Mouse (Mus musculus) layer of hippocampus, adult 18-20 months (tissue): ENCODE data around the gene Zscan2. TPM values are rescaled to one million over a fixed set of nuclear protein-coding genes. Genes with fewer than 3 reads are reported as not detected.

ENCODE experiments used
- DNase-seq, 2 experiments: peaks; one replicate each; pipeline ENCODE4 v3.0.0; 2022; ENCODE audit warnings: low spot score in 2 of 2
- total RNA-seq, 2 experiments: library from RNA; stranded (reverse); gene quantifications; 2 replicates each; pipeline ENCODE4 v1.2.3; 2021

The Zscan2 gene
- total RNA-seq, 2 experiments from 2014 or later: 14.7 to 16.3 TPM

DNA sequence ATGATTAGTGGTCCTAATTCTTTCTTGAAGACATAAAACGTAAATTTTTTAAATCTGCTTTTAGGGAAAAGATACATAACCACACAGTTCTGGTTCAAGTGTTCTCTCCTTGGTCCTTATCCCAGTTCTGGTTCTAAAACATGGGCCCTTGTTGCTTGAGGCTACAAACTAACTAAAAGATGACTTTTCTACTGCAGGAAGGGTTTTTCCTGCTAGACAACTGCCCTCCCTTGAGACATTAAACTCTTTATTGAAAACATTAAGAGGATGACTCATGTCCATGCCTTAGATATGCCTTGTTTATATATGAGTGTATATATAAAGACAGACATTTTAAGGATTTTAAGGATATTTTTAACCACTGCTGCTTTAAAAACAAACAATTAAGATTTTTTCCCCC is 17.5 kb upstream of the Zscan2 start:
- DNase-seq: no peak

DNA sequence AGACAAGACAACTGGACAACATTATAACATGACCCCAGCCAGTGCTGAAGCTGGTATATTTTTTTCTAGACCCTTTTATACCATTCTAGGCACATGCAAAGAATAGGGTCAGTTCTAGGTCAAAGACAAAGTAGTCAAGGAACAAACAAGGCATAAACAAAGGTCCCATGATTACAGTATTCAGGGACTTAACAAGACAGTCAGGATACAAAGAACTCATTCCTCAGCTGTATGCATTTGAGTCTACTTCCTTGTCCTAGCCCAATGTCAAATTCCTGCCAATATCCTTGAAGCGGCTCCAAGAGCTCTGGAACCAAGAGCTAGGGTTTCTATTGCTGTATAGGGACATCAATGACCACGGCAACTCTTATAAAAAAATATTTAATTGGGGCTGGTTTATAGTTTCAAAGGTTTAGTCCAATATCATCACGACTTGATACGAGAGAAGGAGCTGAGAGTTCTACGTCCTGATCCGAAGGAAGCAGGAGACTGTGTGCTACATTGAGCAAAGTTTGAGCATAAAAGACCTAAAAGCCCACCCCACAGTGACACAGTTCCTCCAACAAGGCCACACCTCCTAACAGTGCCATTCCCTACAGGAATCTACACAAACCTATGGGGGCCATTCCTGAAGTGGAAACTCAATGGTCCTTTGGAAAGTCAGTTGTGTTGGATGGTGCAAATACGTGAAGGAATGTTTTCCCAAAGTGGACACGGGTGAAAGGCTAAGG is 16.6 kb upstream of the Zscan2 start:
- no peak for DNase-seq

DNA sequence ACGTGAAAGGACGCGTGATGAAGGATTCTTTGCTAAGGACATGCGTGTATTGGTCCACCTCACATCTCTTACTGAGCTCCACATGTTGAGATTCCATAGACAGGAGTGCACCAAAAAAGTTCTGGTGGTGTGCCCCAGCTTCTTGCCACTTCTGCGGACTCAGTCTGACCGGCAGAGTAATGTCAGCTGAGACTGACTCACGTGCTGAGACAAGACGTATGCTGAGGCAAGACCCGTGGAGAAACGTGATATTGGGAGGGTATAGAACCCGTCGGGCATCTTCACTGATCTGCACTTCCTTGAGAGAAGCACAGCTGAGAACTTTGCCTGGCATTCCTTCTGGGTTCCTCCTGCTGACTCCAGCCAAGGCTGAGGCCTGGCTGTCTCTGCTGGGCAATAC is 16.0 kb upstream of the Zscan2 start:
- no peak for DNase-seq

DNA sequence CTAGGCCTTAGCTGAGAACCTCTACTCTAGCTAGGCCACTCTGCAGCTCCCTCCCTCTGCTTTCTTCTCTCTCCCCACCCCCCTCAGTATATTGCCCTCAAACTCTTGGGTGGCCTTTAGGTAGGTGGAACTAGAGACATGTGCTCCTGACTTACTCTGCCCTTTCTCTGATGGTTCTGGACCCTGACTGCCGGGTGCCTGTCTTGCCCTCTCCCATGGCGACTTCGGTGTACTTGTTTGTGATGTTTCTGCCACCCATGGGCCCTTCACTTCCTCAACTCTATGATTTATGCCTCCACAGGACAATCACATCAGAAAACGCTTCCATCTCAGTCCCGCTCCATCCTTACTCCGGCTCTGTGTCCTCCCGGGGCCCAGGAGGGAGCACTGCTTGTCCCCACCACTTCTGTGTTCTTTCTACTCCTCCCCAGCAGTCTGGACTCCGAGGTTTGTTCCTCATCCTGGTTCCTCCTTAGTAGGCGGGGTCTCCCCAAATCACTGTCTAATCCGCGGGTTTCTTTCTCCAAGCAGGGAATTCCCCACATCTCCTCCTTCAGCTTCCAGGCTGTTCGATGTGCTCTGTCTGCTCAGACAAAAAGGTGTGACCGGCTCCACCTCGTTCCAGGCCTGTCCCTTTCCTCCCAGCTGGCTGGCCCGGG is 15.0 kb upstream of the Zscan2 start:
- no peak for DNase-seq

DNA sequence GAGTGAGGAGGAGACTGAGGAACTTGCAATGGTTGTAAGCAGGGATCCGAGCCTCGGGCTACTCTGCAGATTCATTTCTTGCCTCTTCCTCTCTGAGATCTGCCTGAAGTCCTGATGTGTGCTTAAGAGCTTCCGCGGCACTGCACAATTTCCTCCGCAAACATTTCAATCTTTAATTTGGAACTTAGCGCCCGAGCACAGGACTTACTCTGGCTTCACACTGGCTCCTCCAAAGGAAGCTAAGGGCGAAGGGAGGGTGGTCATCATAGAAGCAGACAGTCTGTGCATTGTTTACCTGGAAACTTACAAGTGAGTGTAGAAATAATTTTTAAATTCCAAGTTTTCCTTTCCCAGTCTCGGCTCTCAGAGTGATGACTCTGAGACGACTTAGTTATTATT is 14.4 kb upstream of the Zscan2 start:
- no peak for DNase-seq

DNA sequence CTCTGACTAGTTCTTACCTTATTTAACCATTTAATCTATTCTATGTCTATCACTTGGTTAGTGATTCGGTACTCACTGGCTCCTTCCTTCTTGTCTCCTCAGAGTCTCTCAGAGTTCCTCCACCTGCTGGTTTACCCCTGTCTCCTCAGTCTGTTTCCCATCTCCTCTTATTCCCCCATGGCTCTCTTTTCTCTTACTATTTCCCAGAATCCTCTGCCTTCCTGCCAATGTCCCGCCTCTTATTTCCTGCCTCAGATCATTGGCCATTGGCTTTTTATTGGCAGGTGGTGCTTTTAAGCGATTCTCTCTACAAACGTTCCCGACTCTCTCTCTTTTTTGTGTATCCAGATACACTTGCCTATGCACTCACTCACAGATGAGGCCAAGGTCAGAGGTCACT is 14.0 kb upstream of the Zscan2 start:
- no peak for DNase-seq

DNA sequence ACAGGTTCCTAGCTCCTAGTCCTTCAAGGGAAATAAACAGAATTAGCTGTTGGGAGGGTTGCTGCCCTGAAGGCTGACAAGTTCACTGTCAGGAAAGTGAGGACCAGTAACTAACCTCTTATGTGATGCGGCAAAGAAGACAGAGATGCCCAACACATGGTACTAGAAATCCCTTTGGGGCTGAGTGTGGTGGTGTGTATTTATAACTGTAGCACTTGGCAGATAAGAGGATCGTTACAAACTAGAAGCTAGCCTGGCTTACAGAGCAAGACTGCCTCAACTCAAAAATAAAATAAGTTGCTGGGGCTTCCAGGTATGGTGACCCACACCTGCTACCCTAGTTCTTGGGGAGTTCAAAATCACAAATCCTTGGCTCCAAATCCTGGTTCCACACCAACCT is 11.5 kb upstream of the Zscan2 start:
- no peak for DNase-seq

DNA sequence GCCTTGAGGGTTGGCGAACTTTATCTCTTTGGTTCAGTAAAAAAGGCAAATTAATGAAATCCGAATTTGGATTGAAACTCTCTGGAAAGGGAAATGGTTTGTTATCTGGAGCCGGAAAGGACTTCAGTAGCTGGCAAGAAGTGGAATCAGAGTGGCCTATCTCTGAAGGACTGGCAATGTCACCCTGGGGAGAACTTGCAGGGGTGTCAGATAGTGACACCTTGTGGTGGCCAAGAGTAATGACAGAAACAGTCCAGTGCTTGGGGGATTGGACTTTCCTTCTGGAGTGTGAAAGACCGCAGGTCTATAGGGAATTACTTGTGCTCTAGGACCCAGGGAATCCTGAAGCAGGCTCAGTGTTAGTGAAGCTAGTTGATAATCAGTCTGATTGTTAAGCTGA is 11.0 kb upstream of the Zscan2 start:
- DNase-seq: peak; percentile 41 to 59

DNA sequence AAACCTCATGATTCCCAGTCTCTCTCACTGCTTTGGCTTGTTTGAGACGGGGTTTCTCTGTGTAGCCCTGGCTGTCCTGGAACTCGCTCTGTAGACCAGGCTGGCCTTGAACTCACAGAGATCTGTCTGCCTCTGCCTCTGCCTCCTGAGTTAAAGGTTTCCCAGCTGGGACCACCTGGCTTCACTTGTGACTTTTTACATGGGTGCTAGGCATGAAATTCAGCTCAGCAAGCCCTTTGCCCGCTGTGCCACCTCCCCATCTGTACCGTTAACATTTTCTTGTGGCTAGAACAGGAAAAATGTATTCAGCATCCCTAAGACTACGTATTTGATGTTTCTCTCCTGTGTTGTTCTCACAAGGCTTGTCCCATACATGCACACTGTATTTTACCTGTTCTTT is 10.2 kb upstream of the Zscan2 start:
- no peak for DNase-seq

DNA sequence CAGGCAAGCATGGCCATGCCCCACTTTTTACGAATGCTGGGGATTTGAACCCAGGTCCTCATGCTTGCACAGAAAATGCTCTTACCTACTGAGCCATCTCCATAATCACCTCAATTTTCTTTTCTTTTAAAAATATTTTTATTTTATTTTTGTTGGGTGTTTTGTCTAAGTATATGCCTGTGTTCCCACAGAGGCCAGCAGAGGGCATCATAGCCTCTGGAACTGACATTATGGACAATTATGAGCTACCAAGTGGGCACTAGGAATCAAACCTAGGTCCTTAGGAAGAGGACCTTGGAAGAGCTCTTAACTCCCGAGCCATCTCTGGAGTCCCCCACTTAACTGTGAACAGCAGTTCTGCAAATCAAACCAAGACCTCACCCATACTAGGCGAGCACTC is 7.5 kb upstream of the Zscan2 start:
- DNase-seq: no peak

DNA sequence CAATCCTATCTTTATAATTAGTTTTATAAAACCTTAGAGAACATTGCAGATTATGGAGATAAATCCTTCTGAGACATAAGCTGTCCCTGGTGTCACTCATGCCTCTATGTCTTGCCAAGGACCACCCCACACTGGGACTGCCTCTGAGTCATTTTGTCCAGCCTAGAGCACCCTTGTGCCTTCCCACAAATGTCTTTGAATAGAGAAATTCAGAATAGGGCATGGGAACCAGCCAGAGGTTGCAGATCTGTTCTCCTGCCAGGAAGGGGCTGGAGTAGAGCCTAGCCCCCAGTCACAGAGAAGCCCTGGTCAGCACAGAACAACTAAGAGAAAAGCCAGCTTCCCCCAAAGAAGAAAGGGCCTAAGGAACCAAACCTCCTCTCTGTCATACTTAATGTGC is 5.4 kb upstream of the Zscan2 start:
- DNase-seq: peak in 1 of 2 experiments; percentile 39

DNA sequence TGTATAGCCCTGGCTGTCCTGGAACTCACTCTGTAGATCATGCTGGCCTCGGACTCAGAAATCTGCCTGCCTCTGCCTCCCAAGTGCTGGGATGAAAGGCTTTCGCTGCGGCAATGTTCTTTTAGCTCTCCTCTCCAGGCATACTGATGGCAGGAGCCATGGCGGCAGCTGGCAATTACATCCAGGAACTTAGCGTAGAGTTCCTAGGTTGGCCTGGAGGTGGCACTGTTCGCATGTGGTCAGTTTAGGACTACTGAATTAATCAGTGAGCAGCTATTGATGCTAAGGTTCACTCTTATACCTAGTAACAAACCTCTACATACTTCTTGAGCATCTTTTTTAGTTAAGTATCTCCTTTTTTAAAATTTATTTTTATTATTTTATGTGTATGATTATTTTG is 3.5 kb upstream of the Zscan2 start:
- peak; percentile 63 to 88 for DNase-seq

DNA sequence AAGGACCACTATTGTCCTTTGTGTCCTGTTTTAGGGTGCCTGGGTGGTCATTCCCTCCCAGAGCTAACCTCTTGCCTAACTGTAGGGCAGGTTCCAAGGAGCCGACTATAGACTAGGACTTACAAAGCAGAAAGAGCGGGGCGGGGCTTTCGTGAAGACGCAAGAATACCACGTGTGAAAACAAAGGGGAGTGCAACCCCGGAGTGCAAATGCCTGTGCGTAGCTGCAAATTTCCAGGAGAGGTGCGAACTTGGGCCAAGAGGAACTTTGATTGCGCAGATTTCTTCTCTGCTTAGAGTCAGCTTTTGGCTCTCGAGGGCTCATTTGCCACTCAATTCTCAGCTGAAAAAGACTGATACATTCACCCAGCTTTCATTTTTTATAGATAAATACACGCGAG is 493 bp upstream of the Zscan2 start:
- peak in 1 of 2 experiments; percentile 62 for DNase-seq

DNA sequence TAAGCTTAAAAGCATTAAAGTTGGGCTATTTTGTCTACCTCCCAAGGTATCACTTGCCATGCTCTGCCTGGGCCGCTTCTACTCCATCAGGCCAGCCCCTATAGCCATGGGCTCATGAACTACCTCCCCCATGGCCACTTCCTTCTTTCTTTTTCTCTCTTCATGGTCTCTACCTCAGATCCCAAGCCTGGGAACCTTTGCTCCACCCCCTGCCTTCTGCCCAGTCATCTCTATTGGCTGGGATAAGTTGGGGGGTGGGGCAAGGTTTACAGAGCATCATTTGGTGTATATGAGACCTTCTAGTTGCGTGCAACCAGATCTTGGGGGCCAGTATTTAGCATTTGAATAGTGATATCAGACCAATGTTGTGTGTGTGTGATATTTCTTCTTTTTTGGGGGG is 1.8 kb downstream of the Zscan2 start:
- no peak for DNase-seq

DNA sequence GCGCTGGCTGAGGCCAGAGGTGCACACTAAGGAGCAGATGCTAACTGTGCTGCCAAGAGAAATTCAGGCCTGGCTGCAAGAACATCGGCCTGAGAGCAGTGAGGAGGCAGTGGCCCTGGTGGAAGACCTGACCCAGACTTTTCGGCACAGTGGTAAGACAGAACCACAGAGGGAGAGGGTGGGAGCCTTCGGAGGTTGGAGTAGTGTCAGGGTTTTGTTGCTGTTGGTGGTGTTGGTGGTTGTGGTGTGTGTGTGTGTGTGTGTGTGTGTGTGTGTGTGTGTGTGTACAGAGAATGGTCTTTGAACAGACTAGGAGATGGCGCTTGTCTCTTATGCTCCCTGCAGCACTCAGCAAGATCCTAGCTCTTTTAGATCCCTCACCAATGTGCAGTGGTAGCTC is 2.8 kb downstream of the Zscan2 start:
- no peak for DNase-seq

DNA sequence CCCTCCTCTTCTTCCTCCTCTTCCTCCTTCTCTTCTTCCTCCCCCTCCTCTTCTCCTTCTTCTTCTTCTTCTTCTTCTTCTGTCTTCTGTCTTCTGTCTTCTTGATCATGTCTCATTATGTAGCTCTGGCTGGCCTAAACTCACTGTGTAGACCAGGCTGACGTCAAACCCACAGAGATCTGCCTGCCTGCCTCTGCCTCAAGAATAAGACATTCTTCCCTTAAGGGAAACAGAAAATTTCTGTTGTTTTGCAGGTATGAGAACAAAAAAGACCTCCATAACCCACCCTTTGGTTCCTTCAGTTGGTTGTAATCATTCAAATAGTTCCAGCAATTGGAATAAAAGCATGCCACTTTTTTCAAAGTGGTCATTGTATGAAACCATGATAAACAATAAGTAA is 3.4 kb downstream of the Zscan2 start:
- no peak for DNase-seq

DNA sequence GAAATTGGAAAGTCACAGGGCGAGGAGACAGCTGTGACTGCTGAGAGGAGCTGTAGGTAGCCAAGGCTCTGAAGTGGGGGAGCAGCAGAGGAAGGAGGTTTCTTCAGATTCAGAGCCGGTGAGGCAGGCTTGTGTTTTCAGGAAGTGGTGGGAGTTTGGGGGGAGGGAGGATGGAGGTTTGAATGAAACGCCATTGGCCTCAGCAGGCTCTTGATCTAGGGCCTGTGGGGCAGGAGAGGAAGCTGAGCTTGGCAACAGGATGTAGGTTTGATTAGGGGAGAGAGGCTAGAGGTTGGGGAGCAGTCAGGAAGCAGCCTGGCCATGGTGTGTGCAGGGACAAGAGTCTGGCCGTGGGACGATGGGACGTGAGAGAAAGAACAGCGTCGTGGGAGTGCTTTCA is 4.1 kb downstream of the Zscan2 start:
- DNase-seq: no peak

DNA sequence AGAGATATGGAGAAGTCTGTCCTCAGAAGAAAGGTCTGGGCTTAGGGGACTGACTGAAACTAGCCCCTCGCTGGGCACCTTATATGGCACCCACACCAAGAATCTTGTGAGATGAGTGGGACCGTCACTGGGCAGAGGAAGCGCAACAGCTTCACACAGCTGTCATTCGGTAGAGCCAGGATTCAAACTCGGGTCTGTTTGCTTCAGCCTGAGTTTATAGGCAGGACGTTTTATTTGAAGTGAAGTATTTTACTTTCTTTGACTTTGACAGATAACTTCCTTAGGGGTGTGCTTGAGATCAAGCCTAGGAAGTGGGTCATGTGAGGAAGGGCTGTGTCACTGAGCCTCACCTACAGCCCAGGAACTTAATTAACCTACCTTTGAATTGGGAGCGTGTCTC is 4.8 kb downstream of the Zscan2 start:
- DNase-seq: no peak

DNA sequence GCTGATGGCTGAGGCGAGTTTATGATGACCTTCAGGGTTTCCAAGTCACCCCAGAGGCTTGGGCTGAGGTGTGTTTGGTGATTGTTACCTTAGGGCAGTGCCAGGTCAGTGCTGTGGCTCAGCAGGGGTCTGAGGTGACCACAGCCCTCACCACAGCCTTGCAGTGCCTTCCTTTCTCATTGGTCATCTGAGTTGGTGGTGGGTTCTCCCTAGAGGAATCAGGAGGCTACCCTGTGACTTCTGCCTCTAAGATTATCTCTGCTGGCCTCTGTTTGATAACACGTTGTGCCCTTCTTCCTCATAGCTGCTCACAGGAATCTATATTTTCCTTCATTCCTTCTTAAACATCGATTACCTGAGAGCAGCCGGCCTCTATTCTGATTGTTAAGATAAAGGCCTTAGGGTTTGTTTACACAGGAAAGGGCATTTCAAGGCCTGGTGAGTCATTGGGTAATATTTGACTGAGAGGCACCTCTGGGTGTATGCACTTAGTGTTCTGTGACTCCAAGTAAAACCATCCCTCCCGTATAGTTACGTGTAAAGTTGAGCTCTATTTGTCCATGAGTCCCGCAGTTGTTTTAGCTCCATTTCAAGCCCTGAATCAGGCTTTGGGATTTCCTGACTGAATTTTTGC is 5.9 kb downstream of the Zscan2 start:
- no peak for DNase-seq

DNA sequence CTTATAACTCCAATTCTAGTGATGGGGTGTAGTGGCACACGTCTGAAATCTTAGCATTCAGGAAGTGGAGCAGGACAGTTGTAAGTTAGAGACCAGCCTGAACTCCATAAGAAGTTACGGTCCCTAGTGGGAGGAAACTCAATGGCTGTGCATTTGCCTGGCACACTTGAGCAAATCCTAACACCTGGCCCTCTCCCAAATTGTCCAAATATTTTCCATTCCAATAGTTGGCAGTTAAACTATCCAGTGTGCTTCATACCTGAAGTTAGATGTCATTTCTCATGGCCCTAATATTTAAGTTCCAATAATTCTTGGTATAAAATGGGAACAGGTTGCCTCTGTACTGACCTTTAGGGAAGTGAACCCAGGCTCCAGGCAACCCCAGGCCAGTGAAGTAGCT is 8.0 kb downstream of the Zscan2 start:
- DNase-seq: no peak

DNA sequence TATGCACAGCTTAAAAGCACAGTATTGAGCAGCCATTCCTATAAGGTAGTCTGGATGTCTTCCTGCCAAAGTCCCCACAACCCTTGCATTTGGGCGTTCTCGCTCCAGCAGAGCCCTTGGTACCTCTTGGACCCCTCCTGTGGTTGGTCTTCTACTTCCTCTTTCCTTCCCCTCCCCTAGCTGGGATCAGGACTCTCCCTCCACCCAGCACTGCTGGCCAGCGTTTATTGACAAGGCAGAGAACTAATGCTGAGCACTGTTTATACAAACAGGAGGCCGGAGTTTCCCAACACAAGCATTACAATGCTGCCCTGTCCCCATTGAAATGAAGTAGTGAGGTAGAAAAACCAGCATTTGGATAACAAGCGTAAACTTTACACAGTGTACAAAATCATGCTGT is 12.3 kb downstream of the Zscan2 start:
- DNase-seq: no peak

DNA sequence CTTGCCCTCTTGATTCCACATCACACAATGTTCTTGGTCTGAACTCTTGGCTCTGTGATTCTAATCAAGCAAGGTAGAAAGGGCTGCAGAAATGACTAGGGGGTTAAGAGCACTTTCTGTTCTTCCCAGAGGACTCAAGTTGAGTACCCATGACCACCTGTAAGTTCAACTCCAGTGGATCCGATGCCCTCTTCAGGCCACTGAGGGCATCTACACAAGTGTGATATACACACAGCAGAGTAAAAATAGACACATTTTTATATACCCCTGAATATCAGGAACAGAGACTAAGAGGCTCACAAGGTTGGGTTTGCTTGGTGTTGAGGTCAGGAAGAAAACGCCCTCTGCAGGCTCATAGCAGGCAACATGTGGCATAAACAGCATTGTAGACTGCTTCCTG is 12.9 kb downstream of the Zscan2 start:
- DNase-seq: no peak

DNA sequence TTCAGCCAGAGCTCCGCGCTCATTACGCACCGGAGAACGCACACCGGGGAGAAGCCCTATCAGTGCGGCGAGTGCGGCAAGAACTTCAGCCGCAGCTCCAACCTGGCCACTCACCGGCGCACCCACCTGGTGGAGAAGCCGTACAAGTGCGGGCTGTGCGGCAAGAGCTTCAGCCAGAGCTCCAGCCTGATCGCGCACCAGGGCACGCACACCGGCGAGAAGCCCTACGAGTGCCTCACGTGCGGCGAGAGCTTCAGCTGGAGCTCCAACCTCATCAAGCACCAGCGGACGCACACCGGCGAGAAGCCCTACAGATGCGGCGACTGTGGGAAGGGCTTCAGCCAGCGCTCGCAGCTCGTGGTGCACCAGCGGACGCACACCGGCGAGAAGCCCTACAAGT is 15.0 kb downstream of the Zscan2 start:
- DNase-seq: no peak
